Mouse (Mus musculus) MEL-GATA-1-ER (cell line): ENCODE results near the gene Cpsf3.

Experiments used
- DNase-seq: peaks from one replicate; pipeline ENCODE4 v3.0.0-alpha.2; 2012; ENCODE audit warnings: low read depth; ENCODE audit errors: extremely low read depth

Gene Cpsf3

DNA sequence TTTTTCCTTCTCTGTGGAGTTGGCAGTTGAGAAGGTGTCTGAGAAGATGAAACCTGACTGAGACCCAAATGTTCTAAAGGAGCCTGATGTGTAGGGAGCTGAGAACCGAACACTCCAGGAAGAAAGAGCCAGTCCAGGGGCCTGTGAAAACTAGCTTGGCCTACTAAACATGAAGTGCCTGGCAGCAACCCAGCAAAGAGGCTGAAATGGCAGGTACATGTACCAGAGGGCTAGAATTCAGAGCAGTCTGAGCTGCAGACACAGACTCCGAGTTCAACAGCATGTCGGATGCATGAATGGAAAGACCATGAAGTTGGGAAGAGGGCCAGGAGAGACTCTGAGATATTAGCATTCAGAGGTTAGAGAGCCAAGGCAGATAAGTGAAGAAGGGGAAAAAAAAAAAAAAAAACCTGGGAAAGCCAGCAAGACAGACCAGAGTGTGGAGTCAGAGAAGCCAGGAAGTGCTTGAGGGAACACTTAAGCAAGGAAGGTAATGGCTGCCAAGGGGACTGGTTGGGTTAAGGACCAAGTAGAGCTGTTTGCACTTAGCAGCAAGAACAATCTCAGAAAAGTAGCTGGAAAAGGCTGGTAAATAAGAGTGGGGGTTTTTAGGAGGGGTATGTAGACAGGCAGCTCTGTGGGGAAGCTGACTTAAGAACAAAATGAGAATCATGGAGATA, 3.7 kb downstream of the Cpsf3 start:
- no peak for DNase-seq

DNA sequence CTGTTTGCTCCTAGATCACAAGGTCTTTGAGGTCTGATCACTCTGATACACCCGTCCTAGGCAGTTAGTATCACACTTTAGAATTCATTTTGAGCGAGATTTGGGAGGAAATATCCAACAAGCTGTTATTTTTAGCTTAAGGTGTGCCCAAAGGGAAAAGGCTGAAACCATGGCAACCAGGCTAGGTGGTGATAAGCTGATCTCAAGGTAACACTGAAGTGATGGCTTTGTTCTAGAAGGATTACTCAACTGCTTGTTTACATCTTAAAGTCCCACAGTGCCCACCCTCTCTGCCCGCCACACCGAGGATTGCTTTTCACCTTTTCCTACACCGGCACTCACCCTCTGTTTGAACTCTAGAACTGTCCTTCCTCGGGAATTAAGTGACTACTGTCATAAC, 4.5 kb downstream of the Cpsf3 start:
- DNase-seq, result no peak

DNA sequence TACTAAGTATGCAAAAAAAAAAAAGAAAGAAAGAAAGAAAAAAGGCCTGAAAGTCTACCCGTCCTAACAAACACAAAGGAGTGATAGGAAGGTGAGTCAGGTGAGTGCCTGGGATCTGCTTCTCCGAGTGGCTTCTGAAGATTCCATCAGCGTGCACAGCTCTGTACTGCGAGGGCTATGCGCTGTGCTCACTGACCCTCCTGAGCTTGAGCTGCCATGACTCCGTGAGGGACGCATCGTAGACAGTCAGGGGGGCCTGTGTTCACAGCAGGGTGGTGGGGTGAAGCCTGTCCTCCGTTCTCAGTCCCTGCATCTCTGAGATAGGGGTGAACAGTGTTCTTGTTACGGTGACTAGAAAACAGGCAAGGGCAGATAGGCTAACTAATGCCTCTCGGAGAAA, 13.7 kb downstream of the Cpsf3 start:
- DNase-seq, result no peak

DNA sequence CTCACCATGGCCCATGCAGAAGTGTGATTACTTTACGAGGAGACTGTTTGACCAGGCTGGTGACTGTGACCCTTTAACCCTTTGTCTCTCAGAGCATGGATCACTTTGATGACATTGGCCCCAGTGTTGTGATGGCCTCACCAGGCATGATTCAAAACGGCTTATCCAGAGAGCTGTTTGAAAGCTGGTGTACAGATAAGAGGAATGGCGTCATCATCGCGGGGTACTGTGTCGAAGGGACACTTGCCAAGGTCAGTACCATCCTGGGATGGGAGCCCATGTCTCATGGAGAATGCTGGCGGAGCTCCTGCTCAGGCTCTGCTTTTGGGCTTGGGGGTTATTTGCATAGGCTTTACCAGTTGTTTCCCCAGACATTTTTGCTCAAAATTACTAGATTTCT, 16.1 kb downstream of the Cpsf3 start:
- DNase-seq, result no peak

DNA sequence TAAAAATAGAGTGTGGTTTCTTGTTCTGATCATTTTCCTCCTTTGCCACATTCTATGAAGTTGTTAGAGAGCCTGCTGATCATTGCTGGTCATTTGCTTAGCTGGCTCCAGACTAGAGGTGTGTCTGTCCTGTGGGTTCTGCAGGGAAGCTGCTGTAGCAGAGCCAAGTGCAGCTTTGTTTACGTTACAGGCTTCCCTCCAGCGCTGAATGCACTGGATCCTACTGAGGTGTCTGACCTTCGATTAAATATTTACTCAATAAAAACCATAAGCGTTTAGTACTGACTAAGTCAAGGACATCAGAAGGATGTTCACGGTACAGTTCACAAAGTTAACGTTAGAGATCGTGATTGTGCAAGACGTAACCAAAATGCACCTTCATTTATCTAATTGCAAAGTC, 16.7 kb downstream of the Cpsf3 start:
- DNase-seq, result no peak

DNA sequence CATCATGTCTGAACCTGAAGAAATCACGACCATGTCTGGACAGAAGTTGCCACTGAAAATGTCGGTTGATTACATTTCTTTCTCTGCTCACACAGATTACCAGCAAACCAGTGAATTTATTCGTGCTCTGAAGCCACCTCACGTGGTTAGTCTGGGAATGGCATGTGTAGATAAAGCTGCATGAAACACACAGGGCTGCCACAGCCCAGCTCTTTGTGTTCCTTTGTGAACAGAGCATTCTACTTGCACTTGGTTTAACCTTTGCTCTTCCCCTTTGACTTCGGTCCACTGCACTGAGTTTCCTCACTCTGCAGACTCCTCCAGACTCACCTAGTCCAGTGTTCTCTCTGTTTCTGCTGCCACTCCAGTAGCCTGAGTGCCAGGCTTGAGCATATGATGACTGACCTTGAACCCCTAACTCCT, 17.2 kb downstream of the Cpsf3 start:
- no peak for DNase-seq

DNA sequence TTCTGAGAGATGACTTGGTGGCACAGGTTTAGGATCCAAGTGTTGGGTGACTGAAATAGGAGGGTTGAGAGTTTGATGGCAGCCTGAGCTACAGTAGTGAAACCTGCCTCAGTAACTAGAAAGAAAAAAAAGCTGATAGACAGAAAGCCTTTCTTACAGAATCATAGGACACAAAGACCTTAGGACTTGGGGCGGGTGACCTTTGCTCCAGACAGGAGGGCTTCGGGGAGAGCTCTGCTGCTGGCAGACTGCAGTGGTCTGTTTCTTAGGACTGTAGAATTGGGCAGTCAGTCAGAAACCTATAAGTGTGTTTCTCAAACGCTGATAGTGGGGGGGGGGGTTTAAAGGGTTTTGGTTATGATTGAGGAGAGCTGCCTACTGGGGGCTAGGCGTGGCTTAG, 20.6 kb downstream of the Cpsf3 start:
- DNase-seq, result no peak

DNA sequence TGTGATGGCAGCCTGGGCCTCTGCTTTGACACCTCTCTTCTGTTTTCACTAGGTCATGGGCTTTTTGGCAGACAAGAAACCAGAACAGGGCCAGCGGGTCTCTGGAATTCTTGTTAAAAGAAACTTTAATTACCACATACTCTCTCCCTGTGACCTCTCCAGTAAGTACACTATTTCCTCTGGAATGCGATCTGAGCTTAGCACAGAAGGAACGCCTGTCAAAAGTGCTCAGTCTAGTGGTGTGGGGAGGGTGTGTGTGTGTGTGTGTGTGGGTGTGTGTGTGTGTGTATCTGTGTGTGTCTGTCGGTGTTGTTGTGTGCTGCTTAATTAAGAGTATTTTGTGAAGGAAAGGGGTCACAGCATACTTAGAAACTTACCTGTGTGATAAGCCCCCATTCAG, 21.5 kb downstream of the Cpsf3 start:
- DNase-seq, result no peak

DNA sequence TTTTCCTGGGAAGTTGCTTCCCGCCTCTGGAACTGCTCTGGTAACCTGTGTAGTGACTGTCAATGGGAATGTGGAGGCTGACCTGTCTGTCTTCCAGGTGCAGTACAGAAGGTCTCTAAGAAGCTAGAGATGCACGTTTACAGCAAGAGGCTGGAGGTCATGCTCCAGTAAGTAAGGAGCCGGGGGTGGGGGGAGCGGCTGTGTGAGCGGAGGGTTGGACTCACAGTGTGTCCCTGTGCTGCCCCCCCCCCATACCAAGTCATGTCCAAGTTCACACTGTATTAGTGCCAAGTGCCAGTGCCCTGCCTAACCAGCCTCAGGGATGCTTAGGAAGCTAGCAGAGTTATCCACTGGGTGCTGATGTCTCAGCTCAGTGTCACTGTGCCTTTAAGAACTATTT, 27.0 kb downstream of the Cpsf3 start:
- DNase-seq, result no peak

DNA sequence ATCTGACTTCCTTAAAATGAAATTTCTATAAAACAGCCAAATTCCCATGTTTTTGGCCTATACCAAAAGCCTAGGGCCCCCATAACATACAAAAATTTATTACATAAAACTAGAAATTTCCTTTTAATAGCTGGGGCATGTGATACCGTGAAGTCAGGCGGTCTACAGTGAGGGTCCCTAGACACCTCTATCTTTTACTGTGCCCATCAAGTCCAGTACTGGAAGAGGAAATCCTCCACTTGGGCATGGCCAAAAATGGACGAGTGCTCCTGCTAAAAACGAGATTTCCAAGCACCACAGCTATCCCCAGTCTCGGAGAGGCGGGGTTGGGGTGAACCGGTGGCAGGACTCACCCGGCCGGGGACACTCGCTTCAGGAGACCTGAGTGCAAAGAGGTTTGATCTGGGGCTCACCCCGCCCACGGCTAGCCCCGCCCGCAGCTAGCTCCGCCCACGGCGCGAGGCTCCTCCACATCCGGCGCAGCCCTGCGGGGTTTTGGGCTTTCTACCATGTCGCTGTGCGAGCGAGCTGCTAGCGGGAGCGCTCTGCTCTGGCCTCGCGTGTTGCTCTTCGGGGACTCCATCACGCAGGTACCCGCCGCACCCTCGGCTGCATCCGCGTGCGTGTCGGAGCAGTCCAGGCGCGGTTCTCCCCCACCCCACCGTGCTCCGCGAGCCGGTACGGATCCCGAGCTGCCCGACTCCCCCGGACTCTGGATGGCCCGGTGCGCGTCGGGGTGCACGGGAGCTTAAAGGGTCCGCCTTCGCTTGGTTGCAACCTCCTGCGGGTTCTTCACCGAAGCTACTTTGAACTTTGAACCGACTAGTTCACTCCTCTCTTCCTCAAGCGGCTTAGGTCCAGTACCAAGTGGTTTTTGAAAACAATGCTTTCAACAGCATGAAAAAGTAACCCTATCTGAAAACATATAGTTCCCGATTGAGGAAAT, 31.0 kb downstream of the Cpsf3 start, which contains the start of gene Iah1:
TSS of gene Iah1 (plus strand) at position 467 of the 946 bp plus-strand sequence.
- DNase-seq, result no peak

DNA sequence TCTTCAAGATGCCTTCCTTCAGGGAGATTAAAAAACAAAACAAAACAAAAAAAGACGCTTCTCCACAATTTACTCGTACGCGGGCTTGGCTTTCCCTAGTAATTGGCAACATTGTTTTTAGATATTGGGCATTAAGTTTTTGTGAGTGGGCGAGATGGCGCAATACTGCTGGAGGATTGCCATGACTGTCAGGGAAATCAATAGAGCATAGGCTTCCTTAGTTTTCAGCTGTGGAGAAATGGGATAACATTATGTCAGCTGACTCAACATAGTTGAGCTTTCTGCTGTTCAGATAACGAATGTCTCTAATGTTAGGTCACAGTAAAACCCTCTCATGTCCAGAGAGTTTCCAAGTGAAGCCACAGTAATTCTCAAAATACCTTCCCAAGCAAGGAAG, 31.7 kb downstream of the Cpsf3 start:
- DNase-seq, result no peak

DNA sequence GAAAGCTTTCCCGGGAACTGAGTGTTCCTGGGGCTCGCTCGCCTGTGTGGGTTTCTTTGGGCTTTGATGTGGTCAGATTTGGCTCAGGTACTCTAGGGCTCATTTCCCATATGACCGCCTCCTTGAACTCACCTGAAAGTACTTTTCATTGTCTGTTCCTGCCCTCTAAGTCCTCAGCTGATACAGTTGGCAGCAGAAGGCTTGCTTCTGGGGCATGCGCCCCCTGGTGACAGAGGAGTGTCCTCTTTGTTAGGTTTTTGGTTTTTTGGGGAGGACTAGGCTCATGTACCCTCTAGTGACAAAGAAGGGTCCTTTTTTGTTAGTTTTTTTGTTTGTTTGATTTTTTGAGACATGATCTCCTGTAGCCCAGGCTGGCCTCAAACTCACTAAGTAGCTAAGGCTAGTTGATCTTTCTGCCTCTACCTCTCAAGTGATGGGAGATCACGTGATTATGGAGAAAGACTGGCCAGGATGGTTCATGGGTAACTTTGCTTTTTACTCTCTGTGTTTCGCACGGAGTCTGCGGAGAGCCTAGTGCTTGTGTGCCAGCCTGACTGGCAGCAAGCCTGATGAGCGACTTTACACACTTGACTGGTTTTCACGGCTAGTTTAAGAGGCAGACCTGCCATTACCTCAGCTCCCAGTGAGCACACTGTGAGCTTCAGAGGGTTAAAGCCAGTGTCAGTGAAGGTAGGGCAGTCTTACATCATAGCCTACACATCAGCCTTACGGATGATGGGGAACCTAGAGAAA, 33.1 kb downstream of the Cpsf3 start:
- no peak for DNase-seq

DNA sequence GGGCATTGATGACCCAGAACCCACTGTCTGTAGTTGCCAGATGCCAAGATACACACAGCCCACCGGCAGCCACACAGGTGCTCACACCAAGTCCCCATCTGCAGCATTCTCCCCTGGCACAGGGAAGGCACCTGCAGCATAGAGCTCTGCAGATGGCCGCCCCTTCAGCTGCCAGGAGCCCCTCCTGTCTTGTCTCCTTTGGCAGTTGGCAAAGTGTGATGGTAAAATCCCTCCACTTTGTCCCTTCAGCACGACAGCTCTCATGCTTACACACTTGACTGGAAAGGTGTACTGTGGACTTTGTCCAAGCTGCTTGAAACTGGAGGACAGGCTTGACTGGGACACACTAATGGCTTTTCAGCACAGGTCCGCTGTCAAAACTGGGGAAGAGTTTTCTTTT, 35.1 kb downstream of the Cpsf3 start:
- DNase-seq, result no peak

DNA sequence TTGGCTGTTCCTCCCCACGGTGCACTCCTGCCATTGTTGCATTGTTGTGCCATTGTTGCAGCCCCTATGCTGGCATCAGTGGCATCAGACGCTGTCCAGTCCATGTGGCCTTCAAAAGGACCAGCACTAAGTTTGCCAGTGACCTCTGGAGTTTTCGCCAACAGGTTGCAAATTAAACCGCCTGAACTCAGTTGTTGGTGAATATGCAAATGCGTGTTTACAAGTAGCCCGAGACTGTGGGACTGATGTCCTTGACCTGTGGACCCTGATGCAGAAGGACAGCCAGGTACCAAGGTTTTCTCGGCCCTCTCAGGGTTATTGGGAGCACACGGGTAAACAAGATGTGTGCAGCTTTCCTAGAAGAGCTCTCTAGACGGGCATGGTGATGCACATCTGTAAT, 36.0 kb downstream of the Cpsf3 start:
- no peak for DNase-seq

DNA sequence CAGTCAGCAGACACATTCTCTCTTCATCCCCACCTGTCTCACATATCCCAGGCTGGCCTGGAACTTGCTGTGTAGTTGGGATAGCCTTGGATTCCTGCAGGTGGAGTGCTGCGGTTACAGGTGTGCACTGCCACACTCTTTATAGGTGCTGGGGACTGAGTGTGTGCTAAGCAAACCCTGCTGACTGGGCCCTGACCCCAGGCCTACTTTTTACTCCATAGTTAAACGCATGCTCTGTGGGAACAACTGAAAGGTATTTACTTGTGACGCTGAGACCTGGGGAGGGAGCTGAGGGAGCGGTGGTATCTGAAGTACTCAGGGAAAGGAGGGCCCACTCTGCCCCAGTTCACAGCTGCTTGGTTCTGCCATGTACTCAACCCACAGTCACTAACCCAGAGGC, 37.1 kb downstream of the Cpsf3 start:
- no peak for DNase-seq

DNA sequence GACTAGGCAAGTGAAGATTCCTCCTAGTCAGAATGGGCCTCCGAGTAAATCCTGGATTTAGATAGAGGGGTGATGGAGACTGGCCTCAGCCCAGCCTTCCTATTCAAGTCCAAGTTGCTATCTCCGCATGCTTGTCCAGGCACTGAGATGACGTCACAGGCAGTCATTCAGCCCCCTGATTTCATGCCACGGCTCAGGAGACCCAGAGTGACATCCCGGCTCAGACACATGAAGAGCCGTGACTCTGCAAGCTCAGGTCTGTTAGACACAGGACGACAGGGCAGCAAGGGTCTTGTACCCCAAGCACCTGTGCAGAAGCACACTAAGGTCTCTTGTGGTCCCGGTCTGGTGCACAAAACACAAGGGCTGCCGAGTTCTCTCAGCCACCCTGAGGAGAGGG, 37.7 kb downstream of the Cpsf3 start:
- DNase-seq, result no peak

DNA sequence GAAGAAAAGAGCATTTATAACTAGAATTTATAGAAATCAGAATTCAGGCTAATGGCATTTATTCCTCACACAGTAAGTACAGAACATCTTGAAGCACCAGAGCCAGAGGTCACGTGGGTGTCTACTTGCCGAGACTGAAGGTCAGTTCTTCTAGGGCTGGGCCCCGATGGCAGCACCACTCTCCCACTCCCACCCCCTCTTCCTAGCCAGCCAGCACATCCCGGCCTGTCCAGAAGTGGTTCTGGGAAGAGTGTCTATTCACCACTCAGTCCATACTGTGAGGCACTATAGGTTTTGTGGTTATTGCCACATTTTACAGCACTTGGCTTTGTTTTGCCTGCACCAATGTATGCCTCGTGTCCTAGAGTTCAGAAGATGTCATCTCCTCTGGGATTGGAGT, 38.9 kb downstream of the Cpsf3 start:
- no peak for DNase-seq

DNA sequence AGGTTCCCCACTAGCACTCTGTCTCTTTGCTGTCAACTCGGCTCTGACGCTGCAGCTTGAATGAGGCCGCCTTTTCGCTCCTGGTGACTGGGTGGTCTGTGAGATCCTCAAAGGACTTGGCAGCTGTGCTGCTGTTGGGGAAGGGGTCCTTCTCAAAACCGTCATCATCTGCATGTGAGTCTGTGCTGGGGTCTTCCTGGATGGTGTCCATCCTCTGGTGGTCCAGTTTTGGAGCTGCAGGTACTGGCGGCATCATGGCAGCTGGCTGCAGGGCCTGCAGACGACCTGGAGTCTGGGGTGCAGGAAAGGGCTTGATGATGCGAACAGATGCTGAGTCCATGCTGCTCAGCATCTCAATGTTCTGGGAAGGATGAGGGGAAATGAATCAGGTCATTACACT, 40.1 kb downstream of the Cpsf3 start:
- no peak for DNase-seq

DNA sequence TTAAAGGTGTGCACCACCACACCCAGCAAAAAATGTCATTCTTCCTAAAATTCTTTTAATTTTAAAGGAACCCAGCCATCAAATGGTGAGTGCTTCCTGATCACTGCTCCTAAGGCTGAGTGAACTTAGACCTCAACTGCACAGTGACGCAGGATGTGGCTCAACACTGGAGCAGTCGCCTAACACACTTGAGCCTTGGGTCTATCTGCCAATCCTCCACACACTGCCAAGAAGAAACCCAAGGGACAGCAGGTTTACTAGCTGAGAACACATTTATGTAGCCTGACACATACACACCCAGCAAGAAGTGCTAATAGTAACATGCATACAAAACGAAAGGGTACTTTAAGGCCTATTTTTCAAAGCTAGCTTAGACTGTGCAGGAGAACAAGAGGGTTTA, 41.1 kb downstream of the Cpsf3 start:
- DNase-seq, result no peak

DNA sequence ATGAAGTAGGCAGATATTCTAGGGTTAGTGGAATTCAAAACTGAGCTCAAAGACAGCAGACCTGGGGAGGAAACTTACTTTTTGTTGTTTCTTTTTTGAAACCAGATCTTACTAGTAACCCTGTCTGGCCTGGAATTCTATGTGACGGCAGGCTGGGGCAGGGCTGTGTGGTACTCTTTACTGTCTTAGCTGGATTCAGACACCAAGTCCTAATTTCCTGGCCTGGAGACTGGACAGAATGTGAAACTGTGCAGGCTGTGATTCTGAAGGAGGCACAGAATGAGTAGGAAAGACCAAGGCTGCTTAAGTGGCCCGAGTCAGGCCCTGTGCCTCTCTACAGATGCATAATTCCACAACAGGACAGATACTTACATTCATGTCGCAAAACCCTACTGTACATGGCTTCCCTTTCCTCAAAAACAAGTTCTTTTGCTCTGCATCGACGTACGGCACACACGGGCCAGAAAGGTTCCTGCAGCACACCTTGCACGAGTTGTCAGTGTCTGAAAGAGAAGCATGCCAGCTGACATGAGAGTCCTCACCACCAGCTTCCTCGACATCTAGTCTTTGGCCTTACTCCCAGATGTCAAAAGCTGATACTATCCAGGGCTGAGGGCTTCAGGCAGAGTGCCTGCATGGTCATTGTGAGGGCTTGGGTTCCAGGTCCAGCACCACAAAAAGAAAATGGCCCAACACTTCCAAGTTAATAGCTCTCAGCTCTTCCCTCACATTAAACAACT, 44.6 kb downstream of the Cpsf3 start:
- DNase-seq, result no peak

DNA sequence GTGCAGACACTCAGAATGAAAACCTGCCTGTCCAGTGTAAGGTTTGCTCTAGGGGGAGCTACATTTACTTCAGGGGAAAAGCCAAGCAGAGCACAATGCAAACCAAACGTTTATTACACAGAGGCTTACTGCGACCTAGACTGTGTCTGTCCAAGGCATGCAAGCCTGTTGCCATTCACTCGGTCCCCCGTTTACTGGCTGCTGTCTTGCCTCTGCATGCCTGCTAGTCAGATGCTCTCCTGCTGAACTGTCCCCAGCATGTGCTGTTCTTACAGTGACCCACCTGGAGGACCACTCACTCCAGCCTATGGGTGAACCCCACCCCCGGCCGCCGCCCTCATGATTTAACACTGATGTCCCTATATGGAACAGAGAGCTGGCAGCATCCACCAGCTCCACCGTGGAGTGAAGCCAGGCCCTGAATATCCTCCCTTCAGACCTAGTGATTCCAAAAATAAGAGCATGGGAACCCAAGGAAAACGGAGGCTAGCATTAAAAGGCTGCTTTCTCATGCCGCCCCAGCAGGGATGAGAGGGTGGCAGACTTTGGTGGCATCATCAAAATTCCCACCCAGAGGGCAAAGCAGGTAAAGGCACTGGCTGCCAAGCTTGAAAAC, 45.9 kb downstream of the Cpsf3 start:
- DNase-seq, result no peak
